Mouse (Mus musculus): ENCODE results near the gene Gm44973. TPM values are rescaled to one million over a fixed set of nuclear protein-coding genes. Genes with fewer than 3 reads are reported as not detected.
"Not testable (repeated sequence)": the region's sequence is repeated elsewhere in the genome, so short reads cannot be mapped to it uniquely, and the experiment has no call there.

The Gm44973 gene
- polyA plus RNA-seq, 1 experiment from 2014 or later, result 1.3 TPM

DNA sequence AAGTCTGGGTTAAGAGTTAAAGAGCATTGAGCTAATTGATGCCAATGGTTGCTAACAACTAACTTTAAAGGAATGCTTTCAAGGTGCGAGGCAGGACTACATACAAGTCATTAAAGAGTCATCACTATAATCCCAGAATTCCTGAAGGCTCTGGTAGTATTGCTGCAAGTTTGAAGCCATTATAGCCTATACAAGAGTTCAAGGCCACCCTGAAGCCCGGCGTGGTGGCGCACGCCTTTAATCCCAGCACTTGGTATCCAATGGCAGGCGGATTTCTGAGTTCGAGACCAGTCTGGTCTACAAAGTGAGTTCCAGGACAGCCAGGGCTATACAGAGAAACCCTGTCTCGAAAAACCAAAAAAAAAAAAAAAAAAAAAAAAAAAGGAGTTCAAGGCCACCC lies 4.3 kb downstream of the Gm44973 start:
- H3K27me3 ChIP-seq; H3K9me3 ChIP-seq; H3K9ac ChIP-seq (replicated peaks): not testable (repeated sequence)
- peaks cover 23% of the 10 kb centered on the region for H3K4me1 ChIP-seq (replicated peaks)
- ATAC-seq, result 0 out of 2 replicates have a peak, but pooled peaks have one; percentile 0
- peak overlapping the region; percentile 94 for H3K27ac ChIP-seq
- H3K4me3 ChIP-seq (replicated peaks), result peak overlapping the region; percentile 87
- WGBS, result 27% methylated on average over 8 of the region's 8 CpGs
- H3K36me3 ChIP-seq, result peaks cover 27% of the 10 kb centered on the region
- H3K4me2 ChIP-seq (replicated peaks), result peak overlapping the region; percentile 91

DNA sequence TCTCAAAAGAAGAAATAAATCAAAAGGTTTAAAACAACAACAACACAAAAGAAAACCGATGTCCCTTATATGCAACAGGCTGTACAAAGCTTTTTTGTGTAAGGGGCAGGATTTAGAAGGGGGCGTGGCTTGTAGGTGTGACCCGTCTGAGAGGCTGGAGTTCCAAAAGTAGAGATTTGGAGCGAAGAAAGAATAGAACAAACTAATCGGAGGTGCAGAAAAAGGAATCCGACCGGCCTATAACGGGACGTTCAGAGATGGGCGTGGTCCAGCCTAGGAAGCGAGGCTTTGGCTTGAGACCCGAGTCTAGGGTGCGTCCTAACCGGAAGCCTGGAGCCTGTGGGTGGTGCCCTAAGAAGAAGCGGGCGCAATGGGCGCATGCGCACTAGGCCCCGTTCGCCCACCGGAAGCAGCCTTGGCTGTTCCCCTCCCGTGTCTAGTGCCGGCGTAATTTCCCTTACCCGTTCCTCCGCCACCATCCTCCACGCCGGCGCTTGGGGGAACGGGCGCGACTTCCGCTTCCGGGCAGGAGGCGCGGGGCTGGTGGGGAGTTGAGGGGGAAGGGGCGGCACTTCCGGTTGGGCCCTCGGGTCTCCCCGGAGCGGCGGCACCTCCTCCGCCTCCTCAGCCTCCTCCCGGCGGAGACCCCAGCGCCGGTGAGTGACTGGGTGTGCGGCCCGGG lies 4.8 kb downstream of the Gm44973 start, which contains the start of the genes Zfp865 and Ccdc106:
Gene Zfp865, plus strand, starts transcription at position 377 of the 682 bp plus-strand sequence.
Gene Ccdc106, plus strand, starts transcription at position 554 of the 682 bp plus-strand sequence.
- 1% methylated on average over 48 of the region's 49 CpGs for WGBS
- peak within 1 kb of the TSS; percentile 97 for H3K9ac ChIP-seq (replicated peaks)

DNA sequence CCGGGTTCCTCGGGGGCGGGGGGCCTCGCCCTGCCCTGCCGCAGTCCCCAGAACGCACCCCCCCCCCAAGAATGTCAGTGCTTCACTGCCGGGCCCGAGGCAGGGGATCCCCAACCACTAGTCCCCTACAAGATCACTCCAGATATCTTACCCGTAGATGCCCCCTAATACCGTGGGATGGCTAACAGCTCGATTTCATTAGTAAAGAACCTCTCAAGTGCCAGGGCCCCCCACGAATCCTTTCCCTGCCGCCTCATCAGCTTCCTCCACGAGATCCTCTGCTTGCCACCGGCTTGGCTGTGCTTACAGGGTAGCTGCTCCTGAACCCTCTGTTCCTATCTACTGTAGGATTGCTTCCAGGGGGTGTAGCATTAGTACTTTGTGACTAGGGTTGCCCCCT lies 5.4 kb downstream of the Gm44973 start:
- 0% methylated on average over 15 of the region's 15 CpGs for WGBS
- ATAC-seq, result peak; percentile 6

More for the DNA sequence above, 4.8 kb downstream of the Gm44973 start, which contains the start of the genes Zfp865 and Ccdc106:
- H3K36me3 ChIP-seq, result peaks cover 32% of the 10 kb centered on the region
- no peaks in the 10 kb centered on the region for H3K27me3 ChIP-seq
- peaks cover 23% of the 10 kb centered on the region for H3K4me1 ChIP-seq (replicated peaks)
- peak within 1 kb of the TSS; percentile 91 for H3K4me2 ChIP-seq (replicated peaks)
- no peaks in the 10 kb centered on the region for H3K9me3 ChIP-seq
- peak; percentile 92 for ATAC-seq
- H3K4me3 ChIP-seq (replicated peaks), result peak within 1 kb of the TSS; percentile 87
- peak within 1 kb of the TSS; percentile 94 for H3K27ac ChIP-seq

GRCm38 (mm10) chr7:5021197-5021596 lies 5.9 kb downstream of the Gm44973 start:
- Histone ChIP-seq H3K9ac (replicated peaks) (peak overlapping the region; percentile 97), H3K9me3 (no peaks in the 10 kb centered on the region), H3K27ac (peak overlapping the region; percentile 94), H3K36me3 (peaks cover 32% of the 10 kb centered on the region), H3K4me2 (replicated peaks) (peak overlapping the region; percentile 91), H3K4me3 (replicated peaks) (peak overlapping the region; percentile 87), H3K27me3 (no peaks in the 10 kb centered on the region), H3K4me1 (replicated peaks) (peaks cover 18% of the 10 kb centered on the region)
- WGBS, result 50% methylated on average over 5 of the region's 5 CpGs
- no peak for ATAC-seq

More for the DNA sequence above, 5.4 kb downstream of the Gm44973 start:
- Histone ChIP-seq H3K9ac (replicated peaks) (peak overlapping the region; percentile 97), H3K36me3 (peaks cover 32% of the 10 kb centered on the region), H3K9me3 (no peaks in the 10 kb centered on the region), H3K4me1 (replicated peaks) (peaks cover 23% of the 10 kb centered on the region), H3K4me2 (replicated peaks) (peak overlapping the region; percentile 91), H3K27ac (peak overlapping the region; percentile 94), H3K27me3 (no peaks in the 10 kb centered on the region), H3K4me3 (replicated peaks) (peak overlapping the region; percentile 87)

- Histone ChIP-seq H3K9ac (replicated peaks) (no peak overlapping the region), H3K4me3 (replicated peaks) (no peak overlapping the region), H3K36me3 (peaks cover 78% of the 10 kb centered on the region), H3K27ac (no peak overlapping the region), H3K27me3 (no peaks in the 10 kb centered on the region), H3K4me2 (replicated peaks) (no peak overlapping the region), H3K9me3 (peaks cover 27% of the 10 kb centered on the region), H3K4me1 (replicated peaks) (no peaks in the 10 kb centered on the region)
- 0 out of 2 replicates have a peak, but pooled peaks have one; percentile 1 for ATAC-seq
- 94% methylated on average over 22 of the region's 22 CpGs for whole genome bisulfite sequencing
Observed at GRCm38 (mm10) chr7:5029543-5029942, 14.2 kb downstream of the Gm44973 start.

- Histone ChIP-seq H3K36me3 (peaks cover 78% of the 10 kb centered on the region), H3K9me3 (peaks cover 27% of the 10 kb centered on the region), H3K4me2 (replicated peaks) (no peak overlapping the region), H3K9ac (replicated peaks) (no peak overlapping the region), H3K27ac (no peak overlapping the region), H3K4me1 (replicated peaks) (no peaks in the 10 kb centered on the region), H3K27me3 (no peaks in the 10 kb centered on the region), H3K4me3 (replicated peaks) (no peak overlapping the region)
- WGBS, result 94% methylated on average over 21 of the region's 21 CpGs
- 0 out of 2 replicates have a peak, but pooled peaks have one; percentile 25 for ATAC-seq
Observed at GRCm38 (mm10) chr7:5029946-5030345, 14.7 kb downstream of the Gm44973 start.

GRCm38 (mm10) chr7:5030554-5031275 lies 15.4 kb downstream of the Gm44973 start:
- Histone ChIP-seq H3K36me3 (peaks cover 85% of the 10 kb centered on the region), H3K9me3 (peaks cover 27% of the 10 kb centered on the region), H3K27ac (no peak overlapping the region), H3K4me3 (replicated peaks) (no peak overlapping the region; the same call in 1 of the 2 replicates), H3K4me1 (replicated peaks) (no peaks in the 10 kb centered on the region), H3K4me2 (replicated peaks) (no peak overlapping the region), H3K27me3 (no peaks in the 10 kb centered on the region), H3K9ac (replicated peaks) (no peak overlapping the region)
- ATAC-seq, result no peak
- 87% methylated on average over 63 of the region's 63 CpGs for WGBS

GRCm38 (mm10) chr7:5031496-5031895 lies 16.2 kb downstream of the Gm44973 start:
- Histone ChIP-seq H3K4me1 (replicated peaks) (no peaks in the 10 kb centered on the region), H3K4me2 (replicated peaks) (no peak overlapping the region)
- 78% methylated on average over 46 of the region's 46 CpGs for WGBS

DNA sequence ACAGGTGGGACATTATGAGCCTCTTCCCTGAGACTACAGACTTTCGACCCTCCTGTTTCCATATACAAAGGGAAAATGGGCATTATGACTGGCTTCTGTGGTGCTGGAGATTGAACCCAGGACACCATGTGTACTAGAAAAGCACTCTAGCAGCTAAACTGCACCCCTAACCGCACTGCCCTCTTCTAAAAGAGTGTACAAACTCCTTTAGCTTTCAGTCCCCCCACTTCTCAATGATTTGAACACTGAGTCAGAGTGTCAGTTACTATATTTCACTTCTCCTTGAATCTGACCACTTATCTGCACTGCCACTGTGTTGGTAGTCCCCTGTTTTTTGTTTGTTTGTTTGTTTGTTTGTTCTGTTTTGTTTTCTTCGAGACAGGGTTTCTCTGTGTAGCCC lies 18.5 kb downstream of the Gm44973 start, which contains the start of gene 4632433K11Rik:
Gene 4632433K11Rik, plus strand, starts transcription at position 301 of the 400 bp plus-strand sequence.
- peaks cover 77% of the 10 kb centered on the region for H3K36me3 ChIP-seq
- no peaks in the 10 kb centered on the region for H3K27me3 ChIP-seq
- no peak within 1 kb of the TSS for H3K9ac ChIP-seq (replicated peaks)
- no peak within 1 kb of the TSS for H3K27ac ChIP-seq
- ATAC-seq, result no peak
- H3K4me3 ChIP-seq (replicated peaks), result no peak within 1 kb of the TSS
- peaks cover 11% of the 10 kb centered on the region; the same call in 1 of the 2 replicates for H3K4me1 ChIP-seq (replicated peaks)
- peaks cover 27% of the 10 kb centered on the region for H3K9me3 ChIP-seq
- H3K4me2 ChIP-seq (replicated peaks), result no peak within 1 kb of the TSS
- 93% methylated on average over 3 of the region's 3 CpGs for WGBS

More at GRCm38 (mm10) chr7:5031496-5031895, 16.2 kb downstream of the Gm44973 start:
- H3K27ac ChIP-seq, result no peak overlapping the region
- no peak for ATAC-seq
- no peak overlapping the region; the same call in 1 of the 2 replicates for H3K4me3 ChIP-seq (replicated peaks)
- no peaks in the 10 kb centered on the region for H3K27me3 ChIP-seq
- H3K9ac ChIP-seq (replicated peaks), result no peak overlapping the region
- peaks cover 92% of the 10 kb centered on the region for H3K36me3 ChIP-seq
- H3K9me3 ChIP-seq, result peaks cover 27% of the 10 kb centered on the region

GRCm38 (mm10) chr7:5035628-5036027 lies 20.3 kb downstream of the Gm44973 start:
- Histone ChIP-seq H3K27me3 (no peaks in the 10 kb centered on the region), H3K36me3 (peaks cover 58% of the 10 kb centered on the region), H3K9me3 (peaks cover 13% of the 10 kb centered on the region), H3K4me1 (replicated peaks) (peaks cover 23% of the 10 kb centered on the region), H3K4me2 (replicated peaks) (no peak overlapping the region), H3K27ac (no peak overlapping the region), H3K9ac (replicated peaks) (no peak overlapping the region), H3K4me3 (replicated peaks) (no peak overlapping the region)
- ATAC-seq, result no peak
- 95% methylated on average over 17 of the region's 17 CpGs for WGBS

DNA sequence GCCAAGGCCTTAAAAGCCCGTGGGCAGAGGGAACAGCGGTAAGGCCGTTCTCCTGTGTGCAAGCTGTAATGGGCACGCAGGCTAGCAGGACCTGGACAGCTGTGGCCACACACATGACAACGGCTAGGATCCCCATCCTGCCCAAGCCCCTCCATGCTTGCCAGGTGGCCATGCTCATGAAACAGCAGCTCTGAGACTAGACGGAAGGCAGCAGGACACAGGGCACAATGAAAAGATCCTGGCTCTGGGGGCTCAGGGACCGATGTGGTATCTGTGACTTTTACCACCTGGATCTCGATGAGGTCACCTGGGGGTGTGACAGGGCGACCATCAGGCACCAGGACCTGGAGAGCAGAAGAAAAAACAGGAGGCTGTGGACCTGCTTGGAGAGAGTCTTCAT lies 20.8 kb downstream of the Gm44973 start:
- H3K27me3 ChIP-seq, result no peaks in the 10 kb centered on the region
- H3K9ac ChIP-seq (replicated peaks), result no peak overlapping the region
- H3K4me1 ChIP-seq (replicated peaks), result peaks cover 23% of the 10 kb centered on the region
- peaks cover 55% of the 10 kb centered on the region for H3K36me3 ChIP-seq
- no peak overlapping the region for H3K27ac ChIP-seq
- peaks cover 7% of the 10 kb centered on the region for H3K9me3 ChIP-seq
- WGBS, result 94% methylated on average over 9 of the region's 9 CpGs
- H3K4me2 ChIP-seq (replicated peaks), result no peak overlapping the region
- no peak overlapping the region for H3K4me3 ChIP-seq (replicated peaks)
- ATAC-seq, result no peak

GRCm38 (mm10) chr7:5037026-5037425 lies 21.7 kb downstream of the Gm44973 start:
- Histone ChIP-seq H3K9me3 (no peaks in the 10 kb centered on the region), H3K36me3 (peaks cover 48% of the 10 kb centered on the region), H3K27me3 (no peaks in the 10 kb centered on the region), H3K9ac (replicated peaks) (no peak overlapping the region), H3K4me2 (replicated peaks) (0 out of 2 replicates have a peak overlapping the region, but pooled peaks have one; percentile 60), H3K27ac (no peak overlapping the region), H3K4me3 (replicated peaks) (no peak overlapping the region), H3K4me1 (replicated peaks) (peaks cover 23% of the 10 kb centered on the region)
- 94% methylated on average over 7 of the region's 7 CpGs for WGBS
- no peak for ATAC-seq

Data from midbrain, embryonic 13.5 days (tissue).